In the genomic region with DNA sequence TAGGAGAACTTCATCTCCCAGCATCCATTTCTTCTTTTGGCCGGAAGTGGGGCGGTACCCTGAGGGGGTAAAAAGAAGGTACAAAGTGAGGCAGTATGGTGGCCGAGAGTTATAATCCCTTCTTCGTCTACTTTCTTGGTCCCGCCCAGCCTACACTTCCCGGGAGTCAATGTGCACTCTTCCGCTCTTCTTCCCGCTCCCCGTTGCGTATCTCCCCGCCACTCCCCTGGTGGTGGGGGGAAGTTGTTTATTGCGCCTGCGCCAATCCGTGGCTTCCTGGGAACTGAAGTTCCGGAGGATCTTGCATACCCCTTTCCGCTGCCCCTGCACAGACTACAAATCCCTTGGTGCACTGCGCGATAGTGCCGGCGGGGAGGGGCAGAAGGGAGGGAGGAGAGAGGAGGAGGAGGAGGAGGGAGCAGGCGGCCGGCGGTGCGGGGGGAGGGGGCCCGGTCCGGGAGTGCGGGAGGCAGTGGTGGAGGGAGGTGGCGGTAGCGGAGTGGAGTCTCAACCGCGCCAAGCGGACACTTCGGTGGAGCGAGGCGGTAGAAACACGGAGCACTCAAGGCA, we compare ENCODE assay signal across 1 mouse cellular context.
A peak's percentile ranks its signal among the peaks of the same experiment; 100 is the strongest.
TF ChIP-seq lines count a peak whose summit lies in the region.

A gene (plus strand): TSS at position 387 of the 570 bp plus-strand sequence.

TF ChIP-seq in myocyte, 11 proteins besides CTCF, POLR2A, EP300 and RAD21 (continued from another document):
- TF ChIP-seq REST (IDR thresholded peaks at IDR 0.05; ENCODE audit: insufficient read depth, insufficient read length) (no peak), TCF3 (IDR thresholded peaks at IDR 0.05; ENCODE audit: insufficient read length, low read depth) (no peak), SRF (IDR thresholded peaks at IDR 0.05; ENCODE audit: control insufficient read depth, insufficient read length, low read depth) (peak; percentile 45), E2F4 (IDR thresholded peaks at IDR 0.05; ENCODE audit: insufficient read depth) (peak; percentile 37)
TF ChIP-seq in myocyte: peak in this region for 4.
